Mouse (Mus musculus) CH12.LX (cell line): ENCODE measurements around the gene Lad1.

ENCODE experiments used
- CTCF ChIP-seq, 2 experiments: IDR thresholded peaks in 1 of 2; conservative IDR thresholded peaks in 1 of 2; 2 replicates each; pipeline ENCODE4 v1.5.1; 2011 to 2012; ENCODE audit warnings: low read depth in 2 of 2, low read length in 2 of 2, improper control_type of control experiment in 1 of 2, inconsistent platforms in 1 of 2, mild to moderate bottlenecking in 1 of 2, moderate library complexity in 1 of 2
- EP300 ChIP-seq: IDR thresholded peaks from 2 replicates; pipeline ENCODE4 v1.6.1; 2011; ENCODE audit warnings: low read length, improper control_type of control experiment
- ETS1 ChIP-seq: conservative IDR thresholded peaks from 2 replicates; pipeline ENCODE4 v1.6.1; 2012; ENCODE audit warnings: low read depth, mild to moderate bottlenecking, inconsistent platforms, low read length, improper control_type of control experiment, moderate library complexity
- MAX ChIP-seq: IDR thresholded peaks from 2 replicates; pipeline ENCODE4 v1.6.1; 2011; ENCODE audit warnings: low read length, improper control_type of control experiment
- MAZ ChIP-seq: IDR thresholded peaks from 2 replicates; pipeline ENCODE4 v1.6.1; 2012; ENCODE audit warnings: low read depth, mild to moderate bottlenecking, inconsistent platforms, low read length, improper control_type of control experiment, moderate library complexity
- MEF2A ChIP-seq: IDR thresholded peaks from 2 replicates; pipeline ENCODE4 v1.6.1; 2014; ENCODE audit warnings: low read depth, mild to moderate bottlenecking, inconsistent platforms, low read length, improper control_type of control experiment, borderline replicate concordance
- POLR2A ChIP-seq: IDR thresholded peaks from 2 replicates; pipeline ENCODE4 v1.6.1; 2011; ENCODE audit warnings: low read depth, mild to moderate bottlenecking, improper control_type of control experiment, low read length
- POLR2AphosphoS2 ChIP-seq: IDR thresholded peaks from 2 replicates; pipeline ENCODE4 v1.6.1; 2011; ENCODE audit warnings: low read depth, low read length, improper control_type of control experiment
- UBTF ChIP-seq: IDR thresholded peaks from 2 replicates; pipeline ENCODE4 v1.6.1; 2012; ENCODE audit warnings: low read depth, mild to moderate bottlenecking, inconsistent platforms, low read length, improper control_type of control experiment, moderate library complexity

DNA sequence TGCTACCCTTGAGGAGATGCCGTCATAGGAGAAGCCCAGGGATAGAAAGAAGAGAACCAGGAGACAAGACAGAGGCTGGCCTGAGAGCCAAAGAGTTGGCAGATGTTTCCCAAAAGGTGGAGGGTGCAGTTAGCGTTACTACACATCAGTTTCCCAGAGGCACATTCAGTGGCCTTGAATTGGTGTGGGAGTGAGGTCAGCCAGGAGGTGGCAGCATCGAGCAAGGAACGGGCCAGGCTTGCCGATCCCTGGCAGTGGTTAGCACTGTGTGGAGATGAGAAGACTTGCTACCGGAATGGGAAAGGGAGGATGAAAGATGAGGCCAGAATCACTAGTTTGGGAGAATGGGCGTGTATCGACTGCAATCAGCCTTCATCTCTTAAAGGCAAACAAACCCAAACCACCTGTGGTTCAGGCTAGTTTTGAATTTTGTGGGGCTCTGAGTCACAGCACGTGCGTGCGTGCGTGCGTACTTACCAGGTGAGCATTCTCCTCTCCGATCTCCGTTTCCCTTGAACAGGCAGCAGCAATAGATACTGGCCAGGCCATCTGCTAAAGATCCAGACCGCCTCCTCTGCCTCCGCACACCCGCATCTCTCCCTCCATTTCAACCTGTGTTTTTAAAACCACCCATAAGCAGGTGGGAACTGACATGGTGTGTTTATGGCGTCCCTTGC is 47.3 kb downstream of the Lad1 start:
- TF ChIP-seq CTCF (conservative IDR thresholded peaks at IDR 0.05 in 1 of 2, IDR thresholded peaks at IDR 0.05 in 1 of 2; ENCODE audit: low read depth in 2 of 2, low read length in 2 of 2) (peak; percentile 81 to 94), POLR2AphosphoS2 (no peak), UBTF (no peak), MAZ (no peak), MAX (no peak), EP300 (no peak), POLR2A (no peak), MEF2A (no peak), ETS1 (no peak)
